Mouse (Mus musculus) c-Kit-positive CD71-positive TER-119-negative erythroid progenitor cells, embryonic 14.5 days (primary cell): ENCODE results near the gene Krt20.

ENCODE experiments used
- DNase-seq: peaks from one replicate; pipeline ENCODE4 v3.0.0-alpha.2; 2013; ENCODE audit warnings: low read depth

The Krt20 gene

DNA sequence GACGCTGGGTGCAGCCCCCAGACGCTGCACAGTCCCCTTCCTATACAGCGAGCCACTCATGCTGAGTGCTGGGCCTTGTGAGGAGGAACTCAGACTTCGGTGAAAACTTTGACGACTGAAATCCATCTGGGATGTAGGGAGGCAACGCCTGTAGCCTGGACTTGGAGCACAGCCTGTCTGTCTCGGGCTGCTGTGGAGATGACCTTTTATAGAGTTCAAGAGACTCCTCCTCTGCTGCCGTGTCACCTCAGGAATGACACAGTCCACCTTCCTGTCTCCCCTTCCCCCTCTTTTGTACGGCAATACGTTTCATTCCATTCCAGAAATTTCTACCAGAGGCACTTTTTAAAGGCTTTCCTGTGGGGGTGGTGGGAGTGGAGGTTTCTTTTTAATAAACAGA, at the start of gene Krt20:
TSS of gene Krt20 (minus strand) at position 179 of the 400 bp plus-strand sequence.
- DNase-seq: no peak

GRCm38 (mm10) chr11:99474981-99475380, 37.0 kb upstream of the Krt20 start:
- no peak for DNase-seq

GRCm38 (mm10) chr11:99473433-99473832, 35.5 kb upstream of the Krt20 start:
- DNase-seq: no peak

DNA sequence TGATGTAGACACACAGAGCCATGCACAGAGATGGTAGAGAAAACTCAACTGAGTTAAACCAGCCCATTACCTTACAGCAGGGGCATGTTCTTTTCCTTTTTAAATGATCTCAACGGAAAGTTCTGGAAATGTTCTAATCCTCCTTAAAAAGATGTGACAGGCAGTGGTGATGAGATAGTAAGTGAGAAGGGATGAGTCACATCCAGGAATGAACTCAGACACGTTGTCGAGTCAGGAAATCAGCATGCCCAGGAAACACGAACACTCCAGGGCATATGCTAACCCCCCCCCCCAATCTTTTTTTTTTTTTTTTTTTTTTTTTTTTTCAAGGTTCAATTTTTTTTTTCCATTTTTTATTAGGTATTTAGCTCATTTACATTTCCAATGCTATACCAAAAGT, 34.5 kb upstream of the Krt20 start:
- DNase-seq: no peak

DNA sequence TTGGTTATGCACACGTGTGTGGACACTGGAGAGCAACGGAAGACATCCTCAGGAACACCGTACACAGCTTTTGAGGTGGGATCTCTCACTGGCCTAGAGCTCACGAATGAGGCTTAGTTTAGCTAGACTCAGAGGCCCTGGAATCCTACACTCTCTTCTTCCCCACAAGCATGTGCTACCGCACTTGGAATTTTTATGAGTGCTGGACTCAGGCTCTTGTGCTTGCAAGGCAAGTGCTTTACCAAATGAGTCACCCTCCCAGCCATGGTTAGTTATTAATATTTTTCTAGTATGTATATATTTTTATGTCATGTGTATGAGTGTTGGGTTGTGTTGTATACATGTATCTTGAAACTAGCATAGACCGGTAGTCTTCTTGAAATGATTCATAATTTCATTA, 34.0 kb upstream of the Krt20 start:
- DNase-seq: no peak

DNA sequence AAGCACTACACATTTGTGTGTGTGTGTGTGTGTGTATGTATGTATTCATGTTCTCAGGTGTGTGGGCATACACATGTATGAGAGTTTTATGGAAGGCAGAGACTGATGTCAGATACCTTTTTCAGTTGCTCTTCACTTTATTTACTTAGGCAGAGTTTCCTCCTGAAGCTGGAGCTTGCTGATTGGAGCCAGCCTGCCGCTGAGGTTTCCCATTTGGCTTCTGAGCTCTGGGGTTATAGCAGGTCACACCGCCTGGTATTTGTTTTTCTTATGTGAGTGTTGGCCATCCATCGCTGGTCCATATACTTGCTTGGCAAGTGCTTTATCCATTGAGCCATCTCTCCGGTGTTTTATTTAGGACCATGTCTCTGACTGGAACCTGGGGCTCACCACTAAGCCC, 31.3 kb upstream of the Krt20 start:
- DNase-seq: no peak

GRCm38 (mm10) chr11:99468566-99468965, 30.6 kb upstream of the Krt20 start:
- DNase-seq: no peak

DNA sequence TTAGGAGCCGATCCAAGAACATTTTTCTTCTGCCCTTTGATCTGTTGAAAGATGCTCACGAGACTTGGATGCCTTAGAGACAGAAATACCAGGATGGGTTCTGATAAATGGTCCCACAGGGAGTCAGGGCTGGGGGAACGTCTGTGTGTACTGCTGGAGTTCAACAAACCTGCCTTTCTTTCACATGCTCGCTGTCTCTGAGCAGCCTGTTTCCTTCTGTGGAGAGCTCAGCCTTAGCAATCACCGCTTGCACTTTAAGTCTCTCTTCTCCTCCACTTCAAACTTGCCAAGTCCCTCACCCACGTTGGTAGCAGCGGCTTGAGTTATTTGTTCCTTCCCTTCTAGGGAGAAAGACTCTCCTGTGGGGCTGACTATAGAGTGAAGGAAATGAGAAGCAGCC, 28.4 kb upstream of the Krt20 start:
- DNase-seq: no peak

DNA sequence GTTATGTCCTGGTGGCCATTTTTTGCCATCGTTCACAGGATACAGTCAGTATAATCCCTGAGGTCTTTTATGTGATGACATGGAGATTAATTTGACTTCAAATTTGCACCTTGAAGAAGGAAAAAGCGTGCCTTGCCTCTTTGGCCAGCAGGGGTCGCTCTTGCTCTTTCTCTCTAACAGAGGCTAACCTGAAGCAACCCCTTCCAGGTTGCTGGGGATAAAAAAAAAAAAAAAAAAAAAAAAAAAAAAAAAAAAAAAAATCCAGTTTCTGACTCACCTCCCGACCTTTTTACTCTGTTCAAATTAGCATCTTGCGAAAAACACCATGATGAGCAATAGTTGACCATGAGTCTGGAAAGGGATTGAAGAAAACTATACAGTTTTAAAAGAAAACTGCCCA, 26.9 kb upstream of the Krt20 start:
- DNase-seq: peak; percentile 39

DNA sequence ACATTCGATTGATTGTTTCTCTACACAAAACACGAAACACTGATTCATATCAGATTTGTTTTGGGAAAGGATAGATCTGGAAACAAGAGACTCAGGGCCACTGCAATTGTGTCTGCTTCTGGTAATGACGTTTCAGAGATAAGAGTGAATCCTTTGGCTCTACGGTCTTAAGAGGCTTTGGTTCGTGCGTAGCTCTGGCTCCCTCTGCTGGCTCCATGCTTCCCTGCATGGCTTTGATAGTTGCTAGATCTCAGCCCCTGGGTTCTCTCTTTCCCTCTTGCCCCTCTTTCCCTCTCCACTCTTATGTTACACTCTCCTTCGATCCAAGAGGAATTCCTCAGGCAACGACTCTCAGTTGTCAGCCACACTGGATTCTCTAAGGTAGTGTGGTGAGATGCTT, 25.2 kb upstream of the Krt20 start:
- peak; percentile 13 for DNase-seq

DNA sequence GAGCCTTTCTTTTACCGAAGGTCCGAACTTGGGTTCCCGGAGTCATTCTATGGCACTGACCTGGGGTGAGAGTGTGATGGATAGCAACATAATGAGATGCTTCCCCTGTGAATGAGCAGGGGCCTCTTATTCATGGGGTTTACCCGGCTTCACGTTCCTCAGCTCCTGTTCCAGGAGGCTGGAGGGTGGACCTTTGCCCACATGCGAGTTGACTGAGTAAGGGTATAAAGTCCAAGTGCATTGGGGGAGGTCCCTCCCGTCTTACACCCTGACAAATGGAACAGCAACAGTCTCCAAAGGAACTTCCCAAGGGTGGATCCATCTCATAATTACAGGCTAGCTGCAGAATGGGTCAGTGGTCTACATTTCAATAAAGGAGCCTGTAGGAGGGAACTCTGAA, 23.8 kb upstream of the Krt20 start:
- no peak for DNase-seq

DNA sequence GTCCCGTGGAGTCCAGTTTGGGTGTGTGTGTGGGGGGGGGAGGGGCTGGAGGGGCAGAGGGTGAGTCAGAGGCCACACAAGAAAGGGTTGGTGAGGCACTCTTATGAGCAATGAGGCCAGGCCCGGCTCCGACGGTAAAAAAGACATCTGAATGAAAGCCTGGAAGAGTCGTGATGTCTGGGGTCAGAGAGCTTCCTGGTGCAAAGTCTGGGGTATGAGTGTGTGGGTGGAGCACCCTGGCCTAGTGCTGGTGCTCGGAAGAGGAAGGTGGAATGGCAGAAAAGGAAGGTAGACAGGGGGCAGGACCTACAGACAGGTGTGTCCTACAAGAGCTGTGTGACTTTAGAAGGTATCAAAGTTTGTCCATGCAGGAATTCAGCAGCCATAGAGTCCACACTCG, 20.9 kb upstream of the Krt20 start:
- no peak for DNase-seq

GRCm38 (mm10) chr11:99454759-99455158, 16.8 kb upstream of the Krt20 start:
- no peak for DNase-seq

- DNase-seq: no peak
These were observed 16.1 kb upstream of the Krt20 start for GRCm38 (mm10) chr11:99454044-99454443.

GRCm38 (mm10) chr11:99448769-99449168, 10.8 kb upstream of the Krt20 start:
- no peak for DNase-seq

DNA sequence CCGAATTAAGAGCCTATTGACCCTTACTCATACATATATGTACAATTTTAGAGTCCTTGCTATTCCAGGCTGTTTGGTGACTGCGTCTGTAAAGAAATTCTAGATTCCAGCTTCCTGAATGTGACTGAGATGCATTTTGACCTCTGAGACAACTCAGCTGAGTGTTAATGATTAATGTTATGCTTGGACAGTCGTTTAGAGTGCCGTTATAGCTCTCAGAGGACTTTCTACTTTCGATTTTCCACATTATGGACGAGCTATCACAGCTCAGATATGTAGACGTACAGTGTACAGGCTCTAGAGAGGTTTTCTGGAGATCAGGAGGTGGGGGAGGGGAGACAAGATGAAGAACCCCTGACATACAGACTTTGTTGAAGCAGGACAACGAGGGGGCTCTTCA, 3.3 kb upstream of the Krt20 start:
- no peak for DNase-seq

- no peak for DNase-seq
These were observed 1.5 kb upstream of the Krt20 start for GRCm38 (mm10) chr11:99439465-99439864.

- no peak for DNase-seq
These were observed 1.3 kb downstream of the Krt20 start for GRCm38 (mm10) chr11:99436625-99437024.

- no peak for DNase-seq
These were observed 7.3 kb downstream of the Krt20 start for GRCm38 (mm10) chr11:99430670-99431069.

DNA sequence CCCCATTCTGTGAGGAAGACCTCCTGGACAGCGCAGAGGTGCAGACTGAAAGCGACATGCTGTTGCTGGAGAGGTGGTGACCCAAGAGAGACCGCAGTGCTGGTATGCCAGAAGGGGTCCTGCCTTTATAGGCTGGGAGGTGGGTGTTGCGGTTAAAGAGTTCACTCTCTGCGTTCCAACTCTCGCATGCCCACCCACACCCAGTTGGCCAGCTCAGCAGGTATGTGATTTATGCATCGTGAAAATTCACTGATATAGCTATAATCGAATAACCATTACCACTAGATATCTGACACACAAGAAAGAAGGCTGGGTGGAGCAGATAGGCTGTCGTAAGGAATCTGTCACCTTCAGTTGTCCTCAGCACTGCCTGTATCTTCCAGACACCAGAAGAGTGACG, 15.8 kb downstream of the Krt20 start, which contains the start of gene Krt12:
TSS of gene Krt12 (minus strand) at position 101 of the 400 bp plus-strand sequence.
- DNase-seq: no peak

GRCm38 (mm10) chr11:99420586-99420985, 17.4 kb downstream of the Krt20 start:
- DNase-seq: no peak

DNA sequence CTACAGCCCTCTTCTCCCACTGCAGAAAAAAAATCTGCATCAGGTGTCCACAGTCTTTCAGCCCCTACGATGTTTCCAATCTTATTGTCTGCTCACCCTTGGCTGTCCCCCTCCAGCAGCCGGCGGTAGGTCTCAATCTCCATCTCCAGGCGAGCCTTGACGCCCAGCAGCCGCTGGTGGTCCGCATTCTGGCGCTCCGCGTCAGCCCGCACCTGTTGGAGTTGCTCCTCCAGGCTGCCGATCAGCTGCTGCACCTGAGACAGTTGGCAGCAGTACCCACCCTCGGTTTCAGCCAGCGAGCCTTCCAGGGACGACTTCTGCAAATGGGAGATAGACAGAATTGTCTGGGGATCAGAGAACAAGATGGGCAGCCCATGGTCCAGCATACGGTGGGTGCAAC, 20.1 kb downstream of the Krt20 start:
- no peak for DNase-seq

DNA sequence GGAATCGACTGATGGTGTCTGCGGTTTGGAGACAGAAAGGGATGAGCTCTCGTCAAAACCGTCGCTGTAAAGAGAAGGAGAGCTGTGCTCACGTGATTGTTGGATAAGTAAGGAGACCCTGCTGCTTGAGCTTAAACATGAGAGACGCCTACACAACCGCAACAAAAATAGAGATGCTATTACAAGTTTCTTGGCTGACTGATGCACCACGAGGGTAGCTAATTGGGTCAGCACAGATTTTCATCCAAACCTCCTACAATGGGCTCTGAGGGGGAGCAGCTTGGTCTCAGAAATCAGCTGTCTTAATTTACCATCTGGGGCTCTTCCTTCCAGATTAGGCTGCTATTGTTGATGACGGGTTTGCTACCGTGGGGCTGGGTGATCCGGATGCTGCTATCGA, 21.0 kb downstream of the Krt20 start:
- no peak for DNase-seq

DNA sequence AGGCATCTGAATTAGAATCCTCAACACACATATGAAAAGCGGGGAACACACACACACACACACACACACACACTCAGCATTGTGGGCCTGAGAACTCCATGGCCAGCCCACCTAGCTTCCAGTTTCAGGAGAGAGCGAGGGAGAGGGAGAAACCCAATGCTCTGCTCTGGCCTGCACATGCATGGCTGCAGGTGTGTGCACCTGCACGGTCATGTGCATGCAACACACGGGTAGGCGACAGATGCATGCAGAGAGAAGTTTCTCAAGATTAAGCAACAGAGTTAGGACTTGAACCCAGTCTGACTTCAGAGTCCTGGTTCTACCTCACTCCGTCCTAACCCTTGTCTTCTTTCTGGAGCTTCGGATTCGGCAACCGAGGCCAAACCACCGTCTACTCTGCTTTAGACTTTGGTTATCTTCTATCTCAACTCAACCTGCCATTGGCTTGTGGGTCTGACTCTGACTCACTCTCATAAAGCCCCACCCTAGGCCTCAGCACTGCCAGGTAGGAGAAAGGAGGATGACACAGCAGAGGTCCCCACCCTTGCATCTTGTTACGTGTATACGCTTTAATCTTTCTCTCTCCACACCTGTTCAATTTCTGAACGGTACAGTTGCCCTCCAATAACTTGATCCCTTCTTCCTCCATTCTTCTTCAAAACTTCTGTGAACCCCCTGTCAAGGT, 23.3 kb downstream of the Krt20 start:
- DNase-seq: no peak
